Mouse (Mus musculus): Measurements from ENCODE around the gene Crybg3. TPM values are rescaled to one million over a fixed set of nuclear protein-coding genes. Genes with fewer than 3 reads are reported as not detected.

The Crybg3 gene
- 31.6 TPM for polyA plus RNA-seq (2014; fragmentation: Illumina TruSeq; extraction: RNeasy Lipid Tissue Mini Kit (QIAGEN cat#74804); ENCODE audit: low read depth, low replicate concordance)

GRCm38 (mm10) chr16:59600311-59601251, at the start of gene Crybg3:
Gene Crybg3 (minus strand): TSS chr16:59600979.

GRCm38 (mm10) chr16:59639102-59639691, 38.4 kb upstream of the Crybg3 start, which contains the start of gene Arl6:
Gene Arl6 (minus strand): TSS chr16:59639391.

GRCm38 (mm10) chr16:59471637-59472278, 129.0 kb downstream of the Crybg3 start, which contains the start of gene Riox2:
Gene Riox2 (plus strand): TSS chr16:59471775.

Other genes starting within 250 kb of the Crybg3 start
- gene Olfr209, start 237.0 kb downstream of the Crybg3 start, polyA plus RNA-seq (2014; fragmentation: Illumina TruSeq; extraction: RNeasy Lipid Tissue Mini Kit (QIAGEN cat#74804); ENCODE audit: low read depth, low replicate concordance): not detected
- not detected for gene Gabrr3, start 193.6 kb downstream of the Crybg3 start, polyA plus RNA-seq (2014; fragmentation: Illumina TruSeq; extraction: RNeasy Lipid Tissue Mini Kit (QIAGEN cat#74804); ENCODE audit: low read depth, low replicate concordance)
- gene Riox2, start 129.2 kb downstream of the Crybg3 start, polyA plus RNA-seq (2014; fragmentation: Illumina TruSeq; extraction: RNeasy Lipid Tissue Mini Kit (QIAGEN cat#74804); ENCODE audit: low read depth, low replicate concordance): 40.1 TPM
- 44.7 TPM for gene Arl6, start 38.4 kb upstream of the Crybg3 start, polyA plus RNA-seq (2014; fragmentation: Illumina TruSeq; extraction: RNeasy Lipid Tissue Mini Kit (QIAGEN cat#74804); ENCODE audit: low read depth, low replicate concordance)

Data from adrenal gland, adult 10 weeks (tissue).